Mouse (Mus musculus): ENCODE results near the gene Cav2.

Cav2 gene

GRCm38 (mm10) chr6:17314659-17315616, 34.0 kb downstream of the Cav2 start:
- DNase-seq, result no peak

GRCm38 (mm10) chr6:17316294-17317166, 35.5 kb downstream of the Cav2 start:
- no peak for DNase-seq

GRCm38 (mm10) chr6:17317167-17317524, 36.2 kb downstream of the Cav2 start:
- no peak for DNase-seq

- no peak for DNase-seq
Measured at GRCm38 (mm10) chr6:17317944-17318343, 37.0 kb downstream of the Cav2 start.

- DNase-seq, result no peak
Measured at GRCm38 (mm10) chr6:17321976-17322375, 41.0 kb downstream of the Cav2 start.

GRCm38 (mm10) chr6:17327216-17327615, 46.2 kb downstream of the Cav2 start:
- no peak for DNase-seq

GRCm38 (mm10) chr6:17329801-17330200, 48.8 kb downstream of the Cav2 start:
- no peak for DNase-seq

GRCm38 (mm10) chr6:17337724-17338123, 56.7 kb downstream of the Cav2 start:
- DNase-seq, result no peak
